Mouse (Mus musculus) retina, postnatal 1 day (tissue): Measurements from ENCODE around the gene 2310061N02Rik.
"Not testable (repeated sequence)": the region's sequence is repeated elsewhere in the genome, so short reads cannot be mapped to it uniquely, and the experiment has no call there.

Experiments
- DNase-seq: peaks from one replicate; pipeline ENCODE4 v3.0.0-alpha.2; 2012

Gene 2310061N02Rik

GRCm38 (mm10) chr16:88707496-88708012 is at the start of gene 2310061N02Rik:
Gene 2310061N02Rik (minus strand): TSS chr16:88707962.
- DNase-seq, result no peak

DNA sequence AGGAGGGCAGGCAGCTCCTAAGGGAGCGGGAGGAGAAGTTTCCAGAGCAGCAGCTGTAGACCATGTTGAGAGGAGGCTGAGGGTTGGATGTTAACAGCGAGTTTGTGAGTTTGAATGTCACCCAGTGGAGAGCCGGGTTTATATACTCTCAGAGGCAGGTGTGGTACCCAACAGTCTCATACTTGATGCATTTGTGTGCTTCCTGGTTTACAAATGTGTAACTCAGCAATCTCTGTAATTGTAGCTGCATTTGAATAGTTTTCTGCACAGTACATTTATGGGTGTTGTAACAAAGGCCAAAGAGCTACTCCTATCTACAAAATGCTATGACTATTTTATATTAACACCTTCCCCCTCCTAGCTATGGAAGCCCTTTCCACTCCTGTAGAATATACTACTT is 43.8 kb upstream of the 2310061N02Rik start, which contains the start of gene Krtap13:
Gene Krtap13 (minus strand): TSS at position 101 of the 400 bp plus-strand sequence.
- DNase-seq, result not testable (repeated sequence)

- no peak for DNase-seq
Measured at GRCm38 (mm10) chr16:88747943-88748342, 40.2 kb upstream of the 2310061N02Rik start.

- peak; percentile 3 for DNase-seq
Measured at GRCm38 (mm10) chr16:88744750-88745340, 37.1 kb upstream of the 2310061N02Rik start.

- DNase-seq, result no peak
Measured at GRCm38 (mm10) chr16:88735391-88735790, 27.6 kb upstream of the 2310061N02Rik start.

DNA sequence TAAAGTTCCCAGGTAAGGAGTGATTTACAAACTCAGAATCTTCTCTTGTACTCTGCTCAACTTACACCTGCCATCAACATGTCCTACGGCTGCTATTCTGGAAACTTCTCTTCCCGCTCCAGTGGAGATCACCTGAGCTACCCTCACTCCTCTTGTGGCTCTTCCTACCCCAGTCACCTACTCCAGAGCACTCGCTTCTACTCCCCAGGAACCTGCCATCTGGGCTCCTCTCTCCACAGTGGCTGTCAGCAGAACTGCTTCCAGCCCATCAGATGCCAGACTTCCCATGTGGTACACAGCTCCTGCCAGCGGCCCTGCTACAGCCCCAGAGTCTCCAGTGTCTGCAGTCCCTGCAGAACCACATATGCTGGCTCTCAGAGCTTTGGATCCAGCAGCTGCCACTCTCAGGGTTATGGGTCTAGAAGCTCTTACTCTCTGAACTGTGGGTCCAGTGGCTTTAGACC is 21.1 kb upstream of the 2310061N02Rik start, which contains the start of gene Krtap13-1:
Gene Krtap13-1 (plus strand): TSS at position 51 of the 464 bp plus-strand sequence.
- DNase-seq, result no peak

- DNase-seq, result no peak
Measured at GRCm38 (mm10) chr16:88720031-88720430, 12.3 kb upstream of the 2310061N02Rik start.

DNA sequence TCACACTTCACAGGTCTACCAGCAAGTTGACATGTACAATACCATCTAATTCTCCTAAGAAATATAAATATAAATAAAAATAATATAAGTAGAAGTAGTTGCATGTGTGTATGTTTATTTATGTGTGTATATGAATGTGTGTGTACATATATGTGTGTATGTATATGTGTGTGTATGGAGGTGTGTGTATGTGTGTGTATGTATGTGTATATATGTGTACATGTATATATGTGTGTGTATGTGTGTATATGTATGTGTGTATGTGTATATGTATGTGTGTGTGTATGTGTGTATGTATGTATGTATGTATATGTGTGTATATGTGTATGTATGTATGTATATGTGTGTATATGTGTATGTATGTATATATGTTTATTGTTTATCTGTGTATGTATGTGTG is 8.8 kb upstream of the 2310061N02Rik start:
- DNase-seq, result no peak

DNA sequence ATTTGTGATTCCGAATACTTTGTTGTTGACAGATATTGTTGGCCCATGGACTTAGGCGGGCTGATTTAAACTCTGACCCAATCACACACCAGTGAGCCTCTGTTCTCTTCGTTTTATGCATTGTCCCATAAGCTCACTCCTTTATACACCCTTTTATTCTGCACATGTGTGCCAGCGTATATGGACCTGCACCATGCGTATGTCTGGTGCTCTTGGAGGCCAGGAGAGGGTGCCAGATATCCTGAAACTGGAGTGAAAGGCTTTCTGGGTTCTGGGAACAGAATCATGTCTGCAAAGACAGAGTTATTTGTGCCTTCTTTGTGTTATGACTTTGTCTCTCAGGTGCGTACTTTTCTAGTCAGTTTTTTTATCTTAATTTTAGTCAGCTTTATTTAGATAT is 3.5 kb upstream of the 2310061N02Rik start:
- no peak for DNase-seq

- DNase-seq, result no peak
Measured at GRCm38 (mm10) chr16:88710757-88711156, 3.0 kb upstream of the 2310061N02Rik start.

GRCm38 (mm10) chr16:88701072-88701864 is 6.5 kb downstream of the 2310061N02Rik start:
- DNase-seq, result no peak

- no peak for DNase-seq
Measured at GRCm38 (mm10) chr16:88696256-88696655, 11.5 kb downstream of the 2310061N02Rik start.

DNA sequence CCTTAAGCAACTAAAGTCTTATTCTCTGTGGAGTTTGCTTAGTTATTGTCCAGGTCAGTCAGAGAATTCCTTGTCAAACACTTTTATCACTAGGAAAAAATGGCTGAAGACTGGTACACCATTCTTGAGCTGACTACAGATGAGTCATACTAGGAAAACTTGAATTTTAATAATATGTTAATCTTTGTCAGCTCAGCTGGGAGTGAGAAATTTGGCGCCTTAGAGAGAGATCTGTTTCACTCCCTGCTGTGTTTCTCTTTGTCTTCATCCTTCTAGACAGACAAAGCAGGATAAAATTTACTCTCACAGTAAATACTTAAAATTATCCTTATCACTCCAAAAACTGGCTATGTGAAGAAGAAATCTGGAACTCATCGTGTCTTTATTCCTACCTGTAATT is 26.5 kb downstream of the 2310061N02Rik start:
- DNase-seq, result no peak

DNA sequence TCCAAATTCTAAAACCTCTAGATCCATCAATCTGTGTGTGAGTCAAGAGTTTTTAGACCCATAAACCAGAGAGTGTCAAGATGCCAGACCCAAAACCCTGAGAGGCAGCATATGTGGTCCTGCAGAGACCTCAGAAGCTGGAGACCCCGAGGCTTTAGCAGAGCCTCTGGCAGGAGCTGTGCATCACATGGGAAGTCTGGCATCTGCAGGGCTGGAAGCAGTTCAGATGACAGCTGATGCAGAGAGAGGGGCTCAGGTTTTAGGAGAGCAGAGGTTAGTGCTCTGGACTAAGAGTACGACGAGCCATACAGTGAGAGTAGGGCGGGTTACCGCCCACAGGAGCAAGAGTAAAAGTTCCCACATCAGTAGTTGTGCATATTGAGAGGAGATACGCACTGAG is 28.7 kb downstream of the 2310061N02Rik start:
- no peak for DNase-seq

GRCm38 (mm10) chr16:88671571-88671970 is 36.2 kb downstream of the 2310061N02Rik start, which contains the start of gene Krtap27-1:
Gene Krtap27-1 (minus strand): TSS chr16:88671671.
- DNase-seq, result no peak

- DNase-seq, result no peak
Measured at GRCm38 (mm10) chr16:88657426-88657825, 50.3 kb downstream of the 2310061N02Rik start.
